Mouse (Mus musculus): Measurements from ENCODE around the gene Sirpa.

Gene Sirpa

DNA sequence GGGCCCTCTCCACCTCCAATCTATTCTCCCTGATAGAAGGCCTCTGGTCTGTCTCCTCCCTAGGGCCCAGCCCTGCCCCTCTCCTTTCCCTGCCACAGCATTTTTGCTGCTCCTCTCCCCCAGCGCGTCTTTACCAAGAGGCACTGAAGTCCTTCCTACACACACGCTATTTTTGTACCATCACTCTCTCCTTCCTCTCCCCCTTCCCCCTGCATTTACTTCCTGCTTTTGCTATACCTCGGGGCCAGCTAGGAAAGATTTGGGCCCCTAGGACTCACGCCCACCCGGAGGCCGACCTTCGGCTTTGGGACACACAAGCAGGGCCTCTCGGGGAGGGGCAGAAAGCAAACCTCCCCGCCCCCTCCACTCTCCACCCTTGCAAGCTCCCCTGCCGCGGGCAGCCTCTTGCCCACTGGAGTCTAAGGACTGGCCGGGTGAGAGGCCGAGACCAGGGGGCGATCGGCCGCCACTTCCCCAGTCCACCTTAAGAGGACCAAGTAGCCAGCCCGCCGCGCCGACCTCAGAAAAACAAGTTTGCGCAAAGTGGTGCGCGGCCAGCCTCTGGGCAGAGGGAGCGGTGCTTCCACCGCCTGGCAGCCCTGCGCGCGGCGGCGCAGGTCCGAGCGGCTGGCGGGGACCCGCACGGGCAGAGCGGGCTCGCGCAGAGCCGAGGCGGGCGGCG lies at the start of gene Sirpa:
Sirpa (plus strand) TSS at position 377 of the 682 bp plus-strand sequence.
- DNase-seq (ENCODE audit: low spot score): peak; percentile 81

DNA sequence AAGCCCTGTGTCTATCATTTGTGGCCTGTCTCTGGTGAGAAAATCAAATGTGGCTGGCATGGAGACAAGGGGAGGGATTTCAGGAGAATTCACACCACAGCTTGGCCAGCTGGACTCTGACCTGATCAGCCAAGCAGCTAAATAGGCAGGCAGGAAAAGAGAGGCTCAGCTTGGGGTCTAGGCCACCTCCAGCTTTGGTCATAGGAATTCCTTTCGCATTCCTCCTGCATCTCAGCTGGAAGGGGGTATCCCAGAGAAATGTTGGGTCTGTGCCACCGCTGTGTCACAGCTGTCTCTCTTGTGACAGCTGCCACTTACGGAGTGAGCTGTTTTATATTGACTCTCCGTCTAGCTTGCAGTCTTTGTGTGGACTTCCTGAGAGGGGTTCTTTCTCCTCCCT lies 48.2 kb upstream of the Sirpa start:
- no peak for DNase-seq (ENCODE audit: low spot score)

DNA sequence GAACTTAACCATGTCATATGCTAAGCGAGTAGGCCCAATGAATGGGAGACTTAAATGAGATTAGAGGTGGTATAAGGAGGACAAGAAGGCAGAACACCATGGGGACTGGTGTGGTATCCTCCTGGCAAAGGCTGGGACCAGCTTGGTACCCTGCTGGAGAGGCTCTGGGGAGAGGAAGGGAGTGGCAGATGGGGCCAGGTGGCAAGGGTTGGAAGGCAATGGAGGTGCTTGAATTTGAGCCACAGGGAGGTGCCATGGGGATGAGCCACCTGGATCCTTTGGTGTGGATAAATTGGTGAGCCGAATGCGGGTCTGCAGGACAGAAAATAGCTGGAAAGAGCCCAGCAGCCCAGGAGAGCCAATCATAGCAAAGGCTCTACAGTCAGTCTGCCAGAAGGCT lies 47.7 kb upstream of the Sirpa start:
- no peak for DNase-seq (ENCODE audit: low spot score)

DNA sequence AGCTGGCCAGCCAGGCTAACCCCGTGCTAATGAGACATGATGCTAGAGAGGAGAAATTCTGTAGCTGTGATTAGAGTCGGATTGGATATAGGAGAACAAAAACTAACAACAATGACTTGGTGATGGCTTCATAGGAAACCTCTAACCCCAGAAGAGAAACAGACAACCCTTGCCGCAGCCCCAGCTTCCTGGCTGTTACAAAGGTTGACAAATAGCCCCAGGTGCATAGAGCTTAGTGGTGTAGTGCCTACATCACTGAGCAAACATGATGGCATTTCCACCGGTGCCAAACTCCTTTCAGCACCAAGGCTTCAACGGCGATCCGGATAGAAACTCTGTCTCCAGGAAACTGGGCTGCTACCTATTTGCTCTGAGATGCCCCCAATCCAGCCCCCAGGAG lies 47.0 kb upstream of the Sirpa start:
- no peak for DNase-seq (ENCODE audit: low spot score)

DNA sequence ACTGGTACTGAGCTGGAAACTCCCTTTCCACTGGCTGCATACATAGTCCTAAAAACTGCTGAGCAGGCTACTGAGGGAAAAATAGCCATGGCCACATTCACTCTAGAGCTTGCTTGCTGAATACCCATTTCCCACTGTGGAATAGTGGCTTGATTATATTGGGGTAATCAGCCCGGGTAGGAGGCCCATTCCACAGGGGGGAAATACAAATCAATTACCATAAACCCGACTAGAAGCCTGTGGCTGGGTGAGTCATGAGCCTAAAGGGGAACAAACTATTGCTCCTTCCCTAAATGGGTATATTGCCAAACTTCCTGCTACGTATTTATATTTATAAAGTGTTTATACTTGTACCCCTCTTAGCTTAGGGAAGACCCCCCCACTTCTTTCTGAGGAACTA lies 45.9 kb upstream of the Sirpa start:
- no peak for DNase-seq (ENCODE audit: low spot score)

DNA sequence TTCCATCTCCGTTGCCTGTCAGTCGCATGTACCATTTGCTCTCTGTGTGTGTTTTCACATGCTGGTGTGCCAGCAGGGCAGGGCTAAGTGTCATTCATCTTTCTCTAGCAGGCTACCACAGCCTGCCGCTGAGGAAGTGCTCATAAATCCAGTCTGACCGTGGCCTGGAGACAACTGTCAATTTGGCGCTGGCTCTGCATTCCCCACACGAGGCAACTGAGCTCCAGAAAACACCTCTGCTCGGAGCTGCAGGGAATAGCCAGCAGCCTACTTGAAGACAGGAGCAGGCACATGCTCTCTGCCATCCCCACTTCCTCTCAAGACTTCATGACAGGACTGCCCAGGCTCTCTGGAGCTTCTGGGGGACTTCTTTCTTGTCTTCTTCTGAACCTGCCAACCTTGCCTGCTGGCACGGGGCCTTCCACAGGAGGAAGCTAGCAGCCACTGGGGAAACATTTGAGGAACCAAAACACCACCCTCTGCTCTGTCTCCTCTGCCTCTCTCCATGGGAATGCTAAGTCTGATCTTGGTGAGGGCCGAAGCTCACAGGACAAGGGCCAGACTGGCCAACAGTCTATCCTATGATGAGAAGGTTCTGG lies 43.0 kb upstream of the Sirpa start:
- DNase-seq (ENCODE audit: low spot score): no peak

DNA sequence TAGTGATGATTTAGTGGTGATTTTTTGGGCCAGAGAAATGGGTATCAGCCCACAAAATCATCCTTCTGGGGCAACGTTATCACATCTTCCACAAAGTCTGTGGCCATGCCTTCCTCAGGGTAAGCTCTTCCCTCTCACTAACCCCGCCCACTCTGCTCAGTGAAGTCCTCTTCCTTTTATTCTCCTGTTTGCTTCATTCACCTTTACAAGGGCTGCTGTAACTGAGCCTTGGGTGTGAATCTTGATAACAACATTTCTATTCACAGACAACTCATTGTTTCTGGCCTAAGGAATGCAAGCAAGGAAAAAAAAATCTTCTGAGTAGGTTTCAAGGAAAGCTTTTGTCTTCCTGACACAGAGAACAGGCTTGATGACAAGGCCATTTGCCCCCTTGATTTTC lies 41.9 kb upstream of the Sirpa start:
- DNase-seq (ENCODE audit: low spot score): no peak

DNA sequence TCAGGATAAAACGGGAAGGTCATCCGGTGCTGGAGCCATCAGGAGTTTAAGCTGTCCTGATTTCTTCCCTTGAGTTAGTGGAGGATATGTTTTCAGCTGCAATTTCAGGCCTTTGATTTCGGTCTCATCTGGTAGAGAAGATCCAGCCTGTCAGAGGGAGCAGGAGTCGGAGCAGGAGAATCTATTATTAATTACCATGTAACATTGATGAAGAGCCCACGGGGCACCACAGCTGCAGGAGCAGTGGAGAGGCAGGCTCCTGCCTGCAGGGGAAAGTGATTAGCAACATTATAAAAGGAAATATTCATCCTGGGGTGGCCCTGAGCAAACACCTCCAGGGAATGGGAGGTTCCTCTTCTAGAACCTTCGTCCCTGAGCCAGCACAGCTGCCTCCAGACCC lies 36.6 kb upstream of the Sirpa start:
- no peak for DNase-seq (ENCODE audit: low spot score)

DNA sequence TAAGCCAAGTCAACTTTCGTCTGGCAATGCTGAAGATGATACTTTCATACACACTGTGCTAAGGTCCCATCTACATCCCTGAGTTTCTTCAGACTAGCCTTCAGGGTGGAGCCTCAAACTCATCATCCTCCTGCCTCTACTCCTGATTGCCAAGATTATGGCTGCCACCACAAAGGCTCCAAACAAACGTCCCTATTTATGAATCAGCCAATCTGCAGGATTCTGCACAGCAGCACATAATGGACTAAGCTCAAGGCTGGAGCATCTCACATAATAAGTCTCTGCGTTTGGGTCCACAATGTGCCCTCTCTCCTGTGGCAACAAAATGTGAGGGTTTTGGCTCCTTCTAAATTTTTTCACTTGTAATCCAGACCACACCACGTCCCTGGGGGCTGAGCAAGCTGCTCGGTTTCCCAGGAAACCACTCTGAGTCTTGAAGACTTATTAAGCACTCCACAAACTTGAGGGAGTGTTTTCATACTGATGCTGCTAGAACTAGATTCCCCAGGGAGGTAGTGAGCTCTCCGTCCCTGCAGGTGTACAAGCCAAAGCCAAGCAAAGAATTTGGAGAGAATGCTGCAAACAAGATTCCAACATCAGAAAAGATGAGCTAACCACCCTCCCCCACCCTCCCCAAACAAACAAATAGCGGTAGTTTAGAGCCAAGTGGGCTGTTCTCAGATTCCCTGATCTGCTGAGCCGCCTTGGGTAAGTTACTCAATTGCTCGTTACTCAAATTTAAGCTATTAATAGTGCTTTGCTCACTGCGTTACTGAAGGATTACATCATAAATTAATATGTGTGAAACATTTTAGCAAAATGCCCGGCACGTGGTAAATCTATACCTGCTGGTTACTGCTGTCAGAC lies 34.4 kb upstream of the Sirpa start:
- DNase-seq (ENCODE audit: low spot score): no peak

DNA sequence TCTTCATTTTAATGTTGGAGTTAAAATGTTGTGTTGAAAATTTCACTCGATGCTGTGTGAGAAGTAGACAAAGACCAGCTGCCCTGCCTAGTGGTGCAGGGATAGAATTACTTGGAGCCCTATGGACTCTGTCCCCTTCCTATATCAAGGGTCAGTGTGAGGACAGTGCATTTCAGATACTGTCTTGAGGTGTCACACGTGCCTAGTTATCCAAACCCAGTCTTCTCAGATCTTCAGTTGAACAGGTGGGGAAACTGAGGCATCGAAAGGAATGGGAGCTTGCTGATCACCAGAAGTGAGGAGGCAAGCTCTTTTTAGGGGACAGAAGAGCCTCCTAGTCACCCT lies 33.8 kb upstream of the Sirpa start:
- DNase-seq (ENCODE audit: low spot score): no peak

DNA sequence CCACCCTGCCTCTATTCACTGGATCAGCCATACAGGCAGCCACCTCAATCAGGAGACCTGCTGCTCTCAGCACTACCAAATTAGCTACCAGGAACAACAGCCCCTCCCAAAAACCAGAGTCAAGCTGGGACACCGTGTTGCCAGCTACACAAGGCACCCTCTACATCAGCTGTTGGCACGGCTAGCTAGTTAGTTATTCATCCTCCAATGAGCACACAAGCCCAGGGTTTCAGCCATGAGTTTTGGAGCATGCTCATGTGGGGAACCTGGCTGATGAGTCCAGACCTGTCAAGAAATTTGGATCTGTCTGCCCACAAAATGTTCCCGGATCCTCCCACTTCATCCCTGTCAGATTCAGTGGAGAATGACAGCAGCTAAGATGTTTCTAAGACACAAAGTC lies 30.8 kb upstream of the Sirpa start:
- DNase-seq (ENCODE audit: low spot score): no peak

DNA sequence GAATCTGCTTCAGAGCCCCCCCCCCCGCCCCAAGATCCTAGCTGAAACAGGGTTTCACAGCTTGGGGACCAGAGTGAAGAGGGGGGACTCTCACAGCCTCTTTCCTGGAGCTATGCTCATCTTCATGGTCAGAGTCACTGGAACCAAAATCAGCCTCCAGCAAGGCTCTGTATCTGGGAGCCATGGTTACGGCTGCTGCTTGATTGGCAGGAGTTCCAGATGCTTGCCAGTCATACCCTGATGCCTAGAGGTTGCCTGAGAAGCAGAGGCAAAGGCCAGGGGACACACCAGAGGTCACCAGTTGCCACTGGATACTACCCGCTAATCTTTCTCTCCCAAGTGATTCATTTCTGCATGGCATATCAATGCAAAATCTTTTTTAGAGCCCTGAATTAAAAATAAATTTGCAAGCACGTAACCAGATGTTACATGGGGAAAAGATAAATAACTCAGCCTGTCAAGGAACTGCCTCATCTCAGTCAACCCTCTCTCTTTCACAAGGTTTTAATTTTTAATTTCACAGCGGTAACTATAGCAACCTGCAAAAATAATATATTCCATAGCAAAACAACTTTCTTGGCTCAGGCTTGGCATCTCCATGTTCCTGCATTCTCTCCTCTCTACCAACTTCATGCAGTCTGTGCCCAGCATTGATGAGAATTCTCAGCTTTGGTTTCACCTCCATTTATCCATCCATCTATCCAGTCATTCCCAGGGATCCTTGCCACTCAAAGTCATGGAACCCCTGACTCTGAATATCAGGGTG lies 28.5 kb upstream of the Sirpa start:
- no peak for DNase-seq (ENCODE audit: low spot score)

DNA sequence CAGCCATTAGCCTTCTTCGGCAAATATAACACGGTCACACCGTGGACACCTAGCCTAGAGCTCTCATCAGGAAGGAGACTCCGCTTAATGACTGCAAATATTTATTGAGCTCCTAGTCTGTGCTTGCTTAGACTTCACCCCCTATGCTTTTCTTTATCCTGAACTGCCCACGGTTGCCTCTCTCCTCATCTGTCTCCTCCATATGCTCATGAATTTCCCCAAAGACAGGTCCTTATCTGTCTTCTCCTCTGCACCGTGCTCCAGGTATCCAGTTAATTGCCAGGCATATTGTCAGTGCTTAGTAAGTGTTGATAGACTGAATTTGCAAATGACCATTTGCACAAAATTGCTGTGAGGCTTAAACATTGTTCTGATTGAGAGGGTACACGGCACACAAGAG lies 23.5 kb upstream of the Sirpa start:
- no peak for DNase-seq (ENCODE audit: low spot score)

DNA sequence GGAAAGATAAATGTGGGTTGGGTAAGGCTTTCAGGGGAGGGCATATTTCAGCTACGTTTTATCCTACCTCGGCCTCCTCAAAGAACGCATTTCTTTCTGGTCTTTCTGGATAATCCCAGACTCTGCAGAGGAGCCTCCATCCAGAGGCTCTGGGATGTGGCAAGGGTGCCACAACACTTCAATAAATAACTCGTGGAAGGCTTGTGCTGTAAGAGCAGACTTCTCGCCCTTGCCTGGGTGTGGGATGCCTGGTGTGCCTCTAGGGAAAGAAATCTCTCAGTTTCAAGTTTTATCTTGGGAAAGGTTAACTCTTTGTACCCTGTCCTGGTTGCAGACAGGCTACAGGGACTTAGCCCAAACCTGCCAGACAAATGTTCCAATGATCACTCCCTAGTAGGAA lies 23.1 kb upstream of the Sirpa start:
- DNase-seq (ENCODE audit: low spot score): no peak

DNA sequence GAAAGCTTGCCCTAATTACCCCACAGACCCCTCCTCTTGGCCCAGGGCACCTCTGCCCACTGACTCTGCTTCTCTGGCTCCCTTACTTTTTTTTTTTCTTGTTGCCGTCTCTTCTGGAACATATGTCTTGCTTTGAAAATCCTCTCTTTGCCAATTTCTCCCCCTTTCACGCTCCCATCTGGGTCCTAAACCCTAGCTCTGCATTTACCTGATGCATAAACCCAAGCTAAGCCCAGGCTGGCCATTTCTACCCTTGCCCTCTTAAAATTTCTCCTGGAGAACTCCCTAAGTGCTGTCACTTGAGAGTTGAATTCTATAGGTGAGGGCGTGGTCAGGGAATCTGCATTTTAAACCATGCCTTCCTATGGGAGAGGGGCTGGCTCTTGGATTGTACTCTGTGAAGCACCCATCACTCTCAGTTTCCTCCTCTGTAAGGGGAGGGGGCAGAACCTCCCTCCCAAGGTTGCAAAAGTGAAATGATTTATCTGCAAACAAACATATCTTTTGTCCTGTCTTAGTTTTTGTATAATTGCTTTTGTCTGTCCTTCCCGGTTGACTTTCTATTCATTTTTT lies 18.8 kb upstream of the Sirpa start:
- DNase-seq (ENCODE audit: low spot score): no peak

DNA sequence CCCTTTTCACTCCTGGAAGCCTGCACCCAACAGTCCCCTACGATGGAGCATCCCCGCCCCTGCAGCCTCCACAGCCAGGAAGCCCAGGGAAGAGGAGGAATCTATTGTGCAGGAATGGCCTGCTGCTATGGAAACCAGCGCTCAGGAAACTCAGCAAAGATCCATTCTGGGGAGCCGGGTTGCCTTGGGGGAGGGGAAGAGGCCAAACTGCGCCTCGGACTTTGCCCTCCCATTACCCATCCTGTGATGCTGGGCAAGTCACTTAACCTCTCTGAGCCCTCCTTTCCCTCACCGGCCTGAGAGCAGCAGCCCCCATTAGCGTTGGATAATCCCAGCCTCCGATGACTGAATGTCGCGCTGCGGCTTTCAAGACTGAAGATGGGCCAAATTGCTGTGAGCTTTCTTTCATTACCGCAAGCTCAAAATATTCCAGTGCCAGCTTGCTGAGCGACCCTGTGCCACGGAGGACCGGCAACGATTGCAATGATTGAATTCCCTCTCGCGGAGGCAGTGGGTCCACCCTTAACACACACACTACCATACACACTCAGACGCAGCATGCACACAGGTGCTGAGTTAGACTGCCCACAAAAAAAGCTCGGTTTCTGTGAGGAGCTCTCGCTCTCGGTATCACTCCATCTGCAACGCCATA lies 18.1 kb upstream of the Sirpa start:
- DNase-seq (ENCODE audit: low spot score): peak; percentile 71

DNA sequence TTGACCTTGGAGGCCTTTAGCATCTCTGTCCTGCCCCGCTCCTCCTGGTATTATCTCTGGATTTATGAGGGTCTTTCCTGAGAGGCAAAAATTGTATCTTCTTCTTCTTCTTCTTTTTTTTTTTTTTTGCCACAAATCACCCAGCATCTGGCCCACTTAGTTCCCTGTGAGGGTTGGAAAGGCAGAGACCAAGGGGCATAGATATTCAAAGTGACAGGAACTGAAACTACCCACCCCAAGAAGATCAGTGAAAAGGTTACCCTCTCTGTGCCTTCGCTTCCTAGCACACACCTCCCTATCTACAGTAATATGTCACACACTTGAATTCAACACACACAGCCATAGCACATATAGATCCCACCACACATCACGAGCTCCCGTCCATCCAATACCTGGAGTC lies 17.5 kb upstream of the Sirpa start:
- DNase-seq (ENCODE audit: low spot score): no peak

DNA sequence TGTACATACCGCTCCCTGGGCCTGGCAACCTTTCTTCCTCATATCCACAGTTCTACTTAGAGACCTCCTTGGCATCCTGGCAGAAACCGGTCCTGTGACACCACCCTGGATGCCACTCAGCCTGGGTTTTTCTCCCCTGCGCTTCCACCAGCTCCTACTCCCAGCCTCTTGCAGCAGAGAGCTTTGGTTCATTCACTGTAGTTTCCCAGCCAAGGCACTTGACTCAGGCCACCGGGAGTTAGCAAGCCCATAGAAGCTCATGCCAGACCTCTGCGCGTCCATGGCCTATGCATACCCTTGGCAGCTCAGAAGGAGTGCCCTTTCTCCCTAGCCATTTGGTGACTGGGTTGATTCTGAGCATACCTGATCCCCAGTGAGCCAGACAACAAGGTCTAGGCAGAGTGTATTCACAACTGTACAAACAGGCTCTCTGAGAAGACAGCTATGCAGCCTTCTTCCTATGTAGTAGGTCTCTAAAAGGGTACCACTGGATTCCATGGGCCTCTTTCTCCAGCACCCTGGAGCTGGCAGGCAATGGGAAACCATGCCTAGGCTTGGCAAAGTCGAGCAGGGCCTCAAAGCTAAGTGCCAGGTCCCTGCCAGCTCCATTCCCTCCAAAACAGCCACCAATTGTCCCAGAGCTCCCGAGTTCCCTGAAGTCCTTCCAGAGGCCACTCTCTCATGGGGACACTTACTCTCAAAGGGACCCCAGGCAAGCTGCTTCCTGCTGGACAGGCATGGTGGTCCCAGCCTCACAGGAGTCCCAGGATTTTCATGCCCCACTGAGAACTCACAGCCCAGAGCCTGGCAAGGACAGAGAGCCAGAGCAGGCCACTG lies 15.8 kb upstream of the Sirpa start:
- DNase-seq (ENCODE audit: low spot score): no peak

DNA sequence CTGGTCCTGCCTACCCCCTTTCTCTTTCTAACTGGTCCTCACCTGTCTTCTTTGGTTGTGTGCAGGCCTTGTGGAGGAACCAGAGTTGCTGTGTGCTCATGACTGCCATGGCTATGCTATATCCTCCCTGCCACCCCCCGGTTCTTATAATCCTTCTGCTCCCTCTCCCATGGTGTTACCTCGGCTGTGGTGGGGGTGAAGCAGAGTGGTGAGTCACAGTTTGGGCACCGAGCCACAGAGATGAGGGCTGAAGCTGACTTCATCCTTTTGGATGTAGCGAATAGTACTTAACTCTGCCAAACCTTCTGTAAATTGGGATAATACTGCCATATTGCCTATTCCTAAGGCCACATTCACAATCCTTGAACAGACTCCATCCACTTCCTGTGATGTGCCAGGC lies 12.0 kb upstream of the Sirpa start:
- no peak for DNase-seq (ENCODE audit: low spot score)

DNA sequence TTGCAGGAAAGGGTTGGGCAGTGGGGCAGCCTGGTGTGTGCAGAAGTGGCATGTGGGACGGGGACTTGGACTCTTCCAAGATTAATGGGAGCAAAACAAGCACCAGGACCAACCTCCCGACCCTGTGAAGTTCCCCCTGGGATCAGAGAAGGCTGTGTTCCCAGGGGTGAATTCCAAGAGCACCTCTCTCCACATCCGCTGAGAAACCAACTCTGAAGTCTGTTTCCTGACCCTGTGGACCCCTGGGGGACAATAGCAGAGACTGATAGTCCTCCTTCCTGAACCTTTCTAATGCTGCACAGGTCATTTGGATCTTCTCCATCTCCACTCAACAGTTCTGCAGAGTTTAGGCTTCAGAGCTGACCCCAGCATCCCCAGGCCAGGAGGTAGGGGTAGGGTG lies 10.8 kb upstream of the Sirpa start:
- DNase-seq (ENCODE audit: low spot score): no peak

DNA sequence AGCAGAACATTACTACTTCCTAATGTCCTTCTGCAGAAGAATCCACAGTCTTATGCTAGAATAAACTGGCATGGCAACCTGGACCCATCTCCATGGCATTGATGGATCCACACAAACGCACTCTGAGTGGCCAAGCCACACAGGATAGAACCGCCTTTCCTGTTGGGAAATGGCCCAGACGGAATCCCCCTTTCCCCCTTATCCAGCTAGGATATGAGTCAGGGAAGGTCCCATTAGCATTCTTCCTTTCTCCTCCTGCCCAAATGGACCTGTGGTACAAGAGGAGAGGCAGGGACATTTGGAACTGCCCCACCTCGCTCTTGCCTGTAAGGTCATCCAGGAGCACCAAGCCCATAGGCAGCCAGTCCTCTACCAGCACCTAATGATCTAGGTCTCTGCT lies 10.4 kb upstream of the Sirpa start:
- DNase-seq (ENCODE audit: low spot score): no peak

All from left cerebral cortex, adult 11 months (tissue).